8 mouse cellular contexts compared by ENCODE assay signal in genomic region chr3:79287699-79288458, GRCm38 (mm10). TPM values are rescaled to one million over a fixed set of nuclear protein-coding genes. Genes with fewer than 3 reads are reported as not detected.
DNase-seq lines count a peak whose midpoint lies in the region; ATAC-seq lines count a peak whose summit lies in the region.

No protein-coding gene starts in this region.

- peak; percentile 27 for DNase-seq in embryo, embryonic 10 days (ENCODE audit: low spot score)
- no peak for DNase-seq in embryo, embryonic 9.5 days (ENCODE audit: extremely low spot score)
- peak; percentile 31 for DNase-seq in MEL-GATA-1-ER (ENCODE audit: extremely low read depth, low read depth)
- DNase-seq in retina, embryonic 14.5 days (ENCODE audit: low spot score): no peak
- no peak for DNase-seq in adrenal gland, adult (ENCODE audit: inconsistent age in 2 of 2, low spot score in 1 of 2)

- WGBS in kidney, embryonic 14.5 days: 16% methylated on average over 17 of the region's 17 CpGs

- H3K9ac ChIP-seq in kidney, embryonic 14.5 days (ENCODE audit: low read depth, low read length): peak overlapping the region; percentile 71

- H3K9me3 ChIP-seq in kidney, embryonic 14.5 days (ENCODE audit: control insufficient read depth, low read length): no peaks in the 10 kb centered on the region

- H3K4me3 ChIP-seq in kidney, embryonic 14.5 days (ENCODE audit: low read length): peak overlapping the region; percentile 90

- no peaks in the 10 kb centered on the region for H3K27me3 ChIP-seq in kidney, embryonic 14.5 days (ENCODE audit: control insufficient read depth, insufficient read depth, low read length)

- H3K4me1 ChIP-seq in kidney, embryonic 14.5 days (ENCODE audit: control insufficient read depth, insufficient read depth, low read length): peaks cover 11% of the 10 kb centered on the region

- H3K27ac ChIP-seq in kidney, embryonic 14.5 days (ENCODE audit: low read depth, low read length): no peak overlapping the region

- H3K36me3 ChIP-seq in kidney, embryonic 14.5 days (ENCODE audit: control insufficient read depth, insufficient read depth, low read length): no peaks in the 10 kb centered on the region

- peak overlapping the region; percentile 69 for H3K4me2 ChIP-seq in kidney, embryonic 14.5 days (replicated peaks; ENCODE audit: low read depth, low read length)

- ATAC-seq in granulocyte monocyte progenitor cell, adult 5-6 weeks (replicated peaks; ENCODE audit: poor library complexity, severe bottlenecking): peak; percentile 38
- ATAC-seq in kidney, embryonic 14.5 days (ENCODE audit: low FRiP score, low TSS enrichment): no peak
- peak; percentile 15; the same call in 1 of the 2 replicates for ATAC-seq in megakaryocyte progenitor cell, adult 5-6 weeks (replicated peaks; ENCODE audit: poor library complexity)

RNA-seq across cellular contexts. Expression of gene Rapgef2, which starts 1.6 kb away (rescaled TPM):
- 17.4 and 19.4 TPM in 2 replicates for total RNA-seq in granulocyte monocyte progenitor cell, adult 5-6 weeks (2014; fragmentation: Nextera tagmentation)
- total RNA-seq in granulocyte monocyte progenitor cell, adult 5-6 weeks (2017): 15.5 and 21.0 TPM in 2 replicates
- 6.1 and 9.0 TPM in 2 replicates for polyA plus RNA-seq in kidney, embryonic 14.5 days (2014; fragmentation: Nextera tagmentation; extraction: Ambion mirVana)
- 15.1 and 17.5 TPM in 2 replicates for total RNA-seq in megakaryocyte progenitor cell, adult 5-6 weeks (2015)
- total RNA-seq in megakaryocyte progenitor cell, adult 5-6 weeks (2017): 12.4 and 14.4 TPM in 2 replicates

RNA-seq across cellular contexts. Expression of gene Gm17359, which starts 48.6 kb away (rescaled TPM):
- not detected in 2 replicates for total RNA-seq in granulocyte monocyte progenitor cell, adult 5-6 weeks (2014; fragmentation: Nextera tagmentation)
- total RNA-seq in granulocyte monocyte progenitor cell, adult 5-6 weeks (2017): not detected in 2 replicates
- polyA plus RNA-seq in kidney, embryonic 14.5 days (2014; fragmentation: Nextera tagmentation; extraction: Ambion mirVana): not detected in 2 replicates
- not detected in 2 replicates for total RNA-seq in megakaryocyte progenitor cell, adult 5-6 weeks (2015)
- not detected in 2 replicates for total RNA-seq in megakaryocyte progenitor cell, adult 5-6 weeks (2017)

Comparison
In these comparisons a context has a peak if more than half of its experiments do, and no peak if none do; other contexts are left out.
1. DNase-seq: peak in embryo, embryonic 10 days (single experiment) and MEL-GATA-1-ER (single experiment); none in embryo, embryonic 9.5 days (single experiment), retina, embryonic 14.5 days (single experiment) and adrenal gland, adult (0 of 2).